Mouse (Mus musculus) embryonic facial prominence, embryonic 12.5 days (tissue): ENCODE data around the gene Tbxas1. TPM values are rescaled to one million over a fixed set of nuclear protein-coding genes. Genes with fewer than 3 reads are reported as not detected.

Experiments used
- ATAC-seq: fragments of 200-750 bp; cut with Nextera tagmentation; 2 replicates; pipeline ENCODE4 v1.8.0; 2017; ENCODE audit not compliant: insufficient number of reproducible peaks, insufficient read depth, low FRiP score, low TSS enrichment
- H3K27ac ChIP-seq: fragments of 300-500 bp; sonication (generic); 2 replicates; pipeline ENCODE4 v1.5.1; 2016; ENCODE audit warnings: mild to moderate bottlenecking
- H3K27me3 ChIP-seq: fragments of 300-500 bp; sonication (generic); 2 replicates; pipeline ENCODE4 v1.6.1; 2016; ENCODE audit warnings: mild to moderate bottlenecking, moderate library complexity
- H3K36me3 ChIP-seq: fragments of 300-500 bp; sonication (generic); 2 replicates; pipeline ENCODE4 v1.6.1; 2016; ENCODE audit warnings: mild to moderate bottlenecking
- H3K4me1 ChIP-seq: fragments of 300-500 bp; sonication (generic); 2 replicates; pipeline ENCODE4 v1.6.1; 2016
- H3K4me2 ChIP-seq: fragments of 300-500 bp; sonication (generic); replicated peaks from 2 replicates; pipeline ENCODE4 v1.6.1; 2016; ENCODE audit warnings: mild to moderate bottlenecking, moderate library complexity
- H3K4me3 ChIP-seq: fragments of 300-500 bp; sonication (generic); 2 replicates; pipeline ENCODE4 v1.5.1; 2016; ENCODE audit warnings: mild to moderate bottlenecking
- H3K9ac ChIP-seq: fragments of 300-500 bp; sonication (generic); 2 replicates; pipeline ENCODE4 v1.6.1; 2016; ENCODE audit warnings: mild to moderate bottlenecking, moderate library complexity
- H3K9me3 ChIP-seq: fragments of 300-500 bp; sonication (generic); 2 replicates; pipeline ENCODE4 v1.6.1; 2016; ENCODE audit warnings: mild to moderate bottlenecking, moderate library complexity
- WGBS: fragments of 180-500 bp; shearing (Covaris S2); methylation state at CpG from one replicate; pipeline ENCODE4 v1.1.7; 2016; 5-methylcytosine and 5-hydroxymethylcytosine counted together
- polyA plus RNA-seq: library from polyadenylated mRNA; unstranded; fragments of >200 nt; fragmentation: Nextera tagmentation; extraction: Ambion mirVana; gene quantifications from 2 replicates; pipeline ENCODE4 v1.2.1, GENCODE M21; 2016

The Tbxas1 gene
- polyA plus RNA-seq, 1 experiment from 2014 or later: 1.4 TPM

GRCm38 (mm10) chr6:39013034-39013832, 138.0 kb downstream of the Tbxas1 start:
- ATAC-seq: no peak
- H3K27ac ChIP-seq: no peak overlapping the region
- no peak overlapping the region for H3K4me2 ChIP-seq
- H3K9me3 ChIP-seq: peaks cover 4% of the 10 kb centered on the region; the same call in 1 of the 2 replicates
- WGBS: 86% methylated on average over 10 of the region's 10 CpGs
- H3K27me3 ChIP-seq: no peaks in the 10 kb centered on the region
- H3K9ac ChIP-seq: no peak overlapping the region
- H3K4me1 ChIP-seq: no peaks in the 10 kb centered on the region
- H3K4me3 ChIP-seq: no peak overlapping the region
- H3K36me3 ChIP-seq: no peaks in the 10 kb centered on the region

DNA sequence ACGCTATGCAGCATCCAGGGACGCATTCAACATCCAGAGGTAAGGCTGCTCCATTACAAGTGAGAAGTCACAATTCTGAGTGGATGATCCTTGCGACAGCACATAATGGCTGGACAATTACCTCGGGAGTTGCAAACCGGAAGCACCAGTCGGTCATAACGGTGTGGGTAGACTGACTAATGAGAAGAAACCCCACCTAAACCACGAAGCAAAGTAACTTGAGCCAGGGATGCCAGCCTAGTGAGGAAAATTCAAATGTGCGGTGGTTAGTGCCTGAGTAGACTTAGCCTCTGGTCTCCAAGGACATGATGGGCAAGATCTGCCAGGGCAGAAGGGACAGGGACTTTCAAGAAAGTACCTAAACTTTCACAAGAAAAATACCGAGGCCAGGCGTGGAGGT, 142.7 kb downstream of the Tbxas1 start:
- no peak overlapping the region for H3K27ac ChIP-seq
- H3K4me1 ChIP-seq: no peaks in the 10 kb centered on the region
- H3K27me3 ChIP-seq: no peaks in the 10 kb centered on the region
- peaks cover 1% of the 10 kb centered on the region; the same call in 1 of the 2 replicates for H3K9me3 ChIP-seq
- no peak overlapping the region for H3K4me3 ChIP-seq
- no peak for ATAC-seq
- WGBS: 83% methylated on average over 11 of the region's 11 CpGs
- H3K36me3 ChIP-seq: no peaks in the 10 kb centered on the region
- H3K4me2 ChIP-seq: no peak overlapping the region
- H3K9ac ChIP-seq: no peak overlapping the region

DNA sequence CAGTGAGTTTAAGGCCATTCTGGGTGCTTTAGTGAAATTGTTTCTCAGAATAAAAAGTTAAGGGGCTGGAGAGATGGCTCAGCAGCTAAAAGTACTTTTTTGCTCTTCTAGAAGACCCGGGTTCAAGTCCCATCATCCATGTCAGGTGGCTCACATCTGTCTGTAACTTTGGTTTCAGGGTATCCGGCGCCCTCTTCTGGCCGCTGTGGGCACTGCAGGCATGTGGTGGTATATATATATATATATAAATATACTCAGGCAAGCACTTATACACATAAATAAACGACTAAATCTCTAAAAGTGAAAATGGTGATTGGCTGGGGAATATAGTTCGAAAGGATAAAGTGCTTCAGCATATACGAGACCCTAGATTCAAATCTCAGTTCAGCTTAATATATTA, 143.6 kb downstream of the Tbxas1 start:
- no peaks in the 10 kb centered on the region for H3K36me3 ChIP-seq
- H3K4me2 ChIP-seq: no peak overlapping the region
- H3K27ac ChIP-seq: no peak overlapping the region
- H3K27me3 ChIP-seq: no peaks in the 10 kb centered on the region
- no peak for ATAC-seq
- H3K4me1 ChIP-seq: no peaks in the 10 kb centered on the region
- H3K4me3 ChIP-seq: no peak overlapping the region
- H3K9ac ChIP-seq: no peak overlapping the region
- WGBS: 70% methylated on average over 7 of the region's 7 CpGs
- no peaks in the 10 kb centered on the region for H3K9me3 ChIP-seq

DNA sequence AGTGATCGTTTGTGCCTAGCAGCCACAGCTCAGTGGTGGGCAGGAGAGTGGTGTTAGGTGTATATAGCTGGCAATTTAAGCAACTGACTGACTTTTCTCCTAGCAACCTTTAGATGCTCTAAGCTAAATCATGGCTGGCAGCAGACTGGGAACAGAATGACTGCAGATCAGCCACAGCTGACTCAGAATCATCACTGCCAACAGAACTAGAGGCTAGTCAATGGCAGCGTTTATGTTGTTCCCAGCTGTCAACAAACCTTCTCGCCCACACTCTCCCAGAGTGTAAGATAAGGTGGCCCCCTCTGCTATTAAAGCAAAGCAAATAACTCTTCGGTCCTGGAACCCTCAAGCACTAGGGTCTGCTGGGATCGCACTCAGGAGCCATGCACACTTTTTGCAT, 144.0 kb downstream of the Tbxas1 start:
- Histone ChIP-seq H3K9ac (no peak overlapping the region), H3K4me3 (no peak overlapping the region), H3K27ac (no peak overlapping the region), H3K36me3 (no peaks in the 10 kb centered on the region), H3K4me2 (no peak overlapping the region), H3K27me3 (no peaks in the 10 kb centered on the region), H3K4me1 (no peaks in the 10 kb centered on the region), H3K9me3 (no peaks in the 10 kb centered on the region)
- ATAC-seq: no peak
- 81% methylated on average over 5 of the region's 5 CpGs for WGBS

DNA sequence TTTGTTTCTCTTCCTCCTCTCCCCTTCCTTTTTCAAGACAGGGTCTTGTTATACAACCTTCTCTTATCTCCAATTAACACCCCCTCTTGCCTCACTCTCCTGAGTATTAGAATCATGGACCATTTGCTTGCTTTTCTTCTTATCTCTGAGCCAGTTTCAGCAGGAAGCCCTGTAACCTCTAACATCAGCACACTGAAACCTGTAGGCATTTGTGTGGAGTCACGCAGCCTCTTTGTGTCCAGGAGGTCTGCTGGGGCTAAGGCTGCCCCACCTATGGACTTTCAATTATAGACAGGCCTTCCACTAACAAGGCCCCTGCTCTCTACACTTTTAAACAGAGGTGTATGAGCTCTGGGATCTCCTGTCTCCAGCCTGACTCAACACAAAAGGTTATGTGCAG, 146.7 kb downstream of the Tbxas1 start:
- ATAC-seq: no peak
- 79% methylated on average over 1 of the region's 1 CpGs for WGBS
- Histone ChIP-seq H3K36me3 (no peaks in the 10 kb centered on the region), H3K27me3 (no peaks in the 10 kb centered on the region), H3K9me3 (no peaks in the 10 kb centered on the region), H3K9ac (no peak overlapping the region), H3K4me2 (no peak overlapping the region), H3K27ac (no peak overlapping the region), H3K4me1 (no peaks in the 10 kb centered on the region), H3K4me3 (no peak overlapping the region)

DNA sequence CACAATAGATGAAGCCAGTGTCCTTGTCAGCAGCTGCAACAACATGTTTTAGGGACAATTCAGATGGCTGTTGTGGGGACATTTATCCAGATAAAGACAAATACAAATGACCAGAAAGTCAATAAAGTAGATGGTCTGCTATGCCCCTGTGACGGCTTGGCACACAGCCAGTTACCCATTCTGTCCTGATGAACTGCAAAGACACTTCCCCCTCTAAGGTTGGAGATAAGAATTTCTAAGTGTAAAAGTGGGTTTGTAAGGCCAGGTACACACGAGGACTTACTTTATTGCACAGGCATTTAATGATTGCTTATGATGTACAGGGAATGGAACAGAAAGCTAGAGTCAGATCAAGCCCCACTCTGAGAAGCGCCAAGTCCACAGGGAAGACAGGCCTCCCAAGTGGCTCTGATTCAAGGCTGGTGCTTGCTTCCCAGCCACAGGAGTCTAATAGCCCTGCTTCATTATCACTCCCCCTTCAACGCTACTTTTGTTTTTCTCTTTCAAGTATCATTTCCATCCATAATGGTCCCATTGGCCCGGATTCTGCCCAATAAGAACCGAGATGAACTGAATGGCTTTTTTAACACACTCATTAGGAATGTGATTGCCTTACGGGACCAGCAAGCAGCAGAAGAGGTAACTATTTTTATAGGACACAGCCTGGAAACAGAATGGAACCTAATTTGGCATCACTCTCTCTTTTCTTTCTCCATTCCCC, 147.4 kb downstream of the Tbxas1 start:
- no peaks in the 10 kb centered on the region for H3K4me1 ChIP-seq
- H3K4me2 ChIP-seq: no peak overlapping the region
- no peaks in the 10 kb centered on the region for H3K27me3 ChIP-seq
- H3K27ac ChIP-seq: no peak overlapping the region
- H3K4me3 ChIP-seq: no peak overlapping the region
- 85% methylated on average over 7 of the region's 7 CpGs for WGBS
- no peak overlapping the region for H3K9ac ChIP-seq
- ATAC-seq: no peak
- H3K9me3 ChIP-seq: no peaks in the 10 kb centered on the region
- H3K36me3 ChIP-seq: no peaks in the 10 kb centered on the region

DNA sequence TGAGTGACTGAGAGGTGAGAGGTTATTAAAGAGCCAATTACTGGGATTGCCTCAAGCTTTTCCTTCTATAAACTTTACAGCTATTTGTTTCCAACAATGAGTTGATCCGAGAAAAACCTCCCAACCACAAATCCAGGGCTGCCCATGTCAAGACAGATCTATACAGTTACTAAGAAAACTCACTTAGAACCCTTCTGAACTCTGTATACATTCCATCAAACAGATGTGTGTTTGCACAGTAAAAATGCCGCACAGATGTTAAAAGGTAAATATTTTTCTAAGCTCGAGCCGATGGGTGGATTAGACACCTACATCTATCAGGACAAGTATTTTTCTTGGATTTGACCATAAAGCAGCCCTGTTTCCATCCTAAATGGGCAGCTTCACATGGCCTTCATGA, 149.4 kb downstream of the Tbxas1 start:
- Histone ChIP-seq H3K36me3 (no peaks in the 10 kb centered on the region), H3K9me3 (no peaks in the 10 kb centered on the region), H3K27me3 (no peaks in the 10 kb centered on the region), H3K4me1 (no peaks in the 10 kb centered on the region), H3K9ac (no peak overlapping the region), H3K27ac (no peak overlapping the region), H3K4me3 (no peak overlapping the region), H3K4me2 (no peak overlapping the region)
- 37% methylated on average over 4 of the region's 4 CpGs for WGBS
- no peak for ATAC-seq

DNA sequence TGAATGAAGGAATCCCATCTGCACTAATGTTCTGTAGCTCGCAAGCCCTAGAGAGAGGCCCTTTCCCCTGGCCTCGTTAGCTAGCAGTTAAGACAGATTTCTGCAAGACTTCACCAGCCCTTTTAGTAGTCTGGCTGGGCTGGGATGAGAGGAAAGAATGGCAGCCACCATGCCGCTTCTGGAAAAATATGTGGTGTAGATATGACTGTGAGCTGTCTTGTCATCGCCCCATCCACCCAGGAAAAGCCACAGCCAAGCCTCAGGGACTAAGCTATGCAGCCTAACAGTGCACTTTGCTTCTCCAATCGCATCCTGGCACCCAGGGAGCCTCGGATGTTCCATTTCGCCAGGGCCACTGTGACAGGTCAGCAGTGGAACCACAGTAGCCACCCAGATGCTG, 149.8 kb downstream of the Tbxas1 start:
- Histone ChIP-seq H3K9ac (no peak overlapping the region), H3K4me1 (no peaks in the 10 kb centered on the region), H3K4me3 (no peak overlapping the region), H3K27me3 (no peaks in the 10 kb centered on the region), H3K9me3 (no peaks in the 10 kb centered on the region), H3K27ac (no peak overlapping the region), H3K4me2 (no peak overlapping the region), H3K36me3 (no peaks in the 10 kb centered on the region)
- no peak for ATAC-seq
- WGBS: 69% methylated on average over 7 of the region's 7 CpGs

GRCm38 (mm10) chr6:39030714-39031113, 155.5 kb downstream of the Tbxas1 start:
- no peaks in the 10 kb centered on the region for H3K9me3 ChIP-seq
- H3K27me3 ChIP-seq: no peaks in the 10 kb centered on the region
- 76% methylated on average over 4 of the region's 4 CpGs for WGBS
- H3K4me2 ChIP-seq: no peak overlapping the region
- no peak overlapping the region for H3K4me3 ChIP-seq
- ATAC-seq: no peak
- no peaks in the 10 kb centered on the region for H3K4me1 ChIP-seq
- no peak overlapping the region for H3K27ac ChIP-seq
- H3K36me3 ChIP-seq: no peaks in the 10 kb centered on the region
- no peak overlapping the region for H3K9ac ChIP-seq

DNA sequence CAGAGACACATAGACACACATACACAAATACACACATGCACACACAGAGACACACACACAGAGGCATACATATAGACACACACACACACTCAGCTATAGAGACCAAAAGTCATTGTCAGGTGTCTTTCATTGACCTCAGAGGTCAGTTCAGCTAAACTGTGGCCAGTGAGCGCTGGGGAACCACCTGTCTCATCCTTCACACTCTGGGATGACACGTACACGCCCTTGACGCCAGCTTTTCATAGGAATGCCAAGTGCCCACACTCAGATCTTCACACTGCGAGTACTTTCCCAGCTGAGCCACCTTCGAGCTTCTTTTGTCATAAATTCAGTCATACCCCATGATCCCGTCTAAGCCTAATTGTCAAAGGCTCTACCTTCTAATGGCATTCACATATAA, 158.5 kb downstream of the Tbxas1 start:
- Histone ChIP-seq H3K27ac (no peak overlapping the region), H3K4me1 (no peaks in the 10 kb centered on the region), H3K27me3 (0 out of 2 replicates have a peak, but pooled peaks cover 3% of the 10 kb centered on the region), H3K9ac (no peak overlapping the region), H3K9me3 (no peaks in the 10 kb centered on the region), H3K4me2 (no peak overlapping the region), H3K4me3 (no peak overlapping the region), H3K36me3 (no peaks in the 10 kb centered on the region)
- no peak for ATAC-seq
- WGBS: 81% methylated on average over 7 of the region's 7 CpGs

- H3K9me3 ChIP-seq: no peaks in the 10 kb centered on the region
- 0 out of 2 replicates have a peak, but pooled peaks cover 3% of the 10 kb centered on the region for H3K27me3 ChIP-seq
- no peak overlapping the region for H3K4me3 ChIP-seq
- 0 out of 2 replicates have a peak, but pooled peaks cover 3% of the 10 kb centered on the region for H3K4me1 ChIP-seq
- H3K27ac ChIP-seq: no peak overlapping the region
- H3K9ac ChIP-seq: no peak overlapping the region
- ATAC-seq: no peak
- no peak overlapping the region for H3K4me2 ChIP-seq
- H3K36me3 ChIP-seq: no peaks in the 10 kb centered on the region
- 90% methylated on average over 6 of the region's 6 CpGs for WGBS
These were observed 159.8 kb downstream of the Tbxas1 start for GRCm38 (mm10) chr6:39035039-39035438.

GRCm38 (mm10) chr6:39036204-39036603, 161.0 kb downstream of the Tbxas1 start:
- Histone ChIP-seq H3K27me3 (0 out of 2 replicates have a peak, but pooled peaks cover 3% of the 10 kb centered on the region), H3K9me3 (no peaks in the 10 kb centered on the region), H3K36me3 (no peaks in the 10 kb centered on the region), H3K4me2 (no peak overlapping the region), H3K9ac (no peak overlapping the region), H3K4me3 (no peak overlapping the region), H3K4me1 (0 out of 2 replicates have a peak, but pooled peaks cover 3% of the 10 kb centered on the region), H3K27ac (no peak overlapping the region)
- WGBS: 77% methylated on average over 4 of the region's 4 CpGs
- ATAC-seq: no peak
